ENCODE assay signal across 8 mouse cellular contexts in the genomic region with DNA sequence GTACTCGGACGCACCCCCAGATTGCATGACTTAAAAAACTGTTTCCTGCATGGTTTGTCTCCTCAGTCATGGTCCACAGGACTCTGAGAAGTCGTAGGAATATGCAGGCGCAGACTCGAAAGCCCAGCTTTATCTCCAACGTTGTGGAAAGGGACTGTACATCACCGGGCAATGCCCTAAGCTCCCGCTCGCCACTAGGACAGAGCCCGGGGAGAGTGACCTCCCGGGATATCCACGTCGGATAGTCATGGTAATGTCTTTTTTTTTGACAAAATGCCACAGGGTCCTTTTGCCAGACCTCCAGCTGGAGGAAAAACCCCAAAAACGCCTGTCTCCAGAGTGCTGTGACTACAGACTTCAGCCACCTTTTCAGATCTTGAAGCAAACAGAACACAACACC. TPM values are rescaled to one million over a fixed set of nuclear protein-coding genes. Genes with fewer than 3 reads are reported as not detected.
DNase-seq lines count a peak whose midpoint lies in the region; ATAC-seq and TF ChIP-seq lines count a peak whose summit lies in the region.

No protein-coding gene starts in this region.

- no peaks in the 10 kb centered on the region for H3K79me2 ChIP-seq in heart, adult 2 months (replicated peaks; ENCODE audit: control insufficient read depth, insufficient read depth, low read length)
- H3K79me2 ChIP-seq in macrophage (ENCODE audit: inconsistent target), result peaks cover 27% of the 10 kb centered on the region

- H3K27ac ChIP-seq in heart, adult 2 months, result peak overlapping the region; percentile 92
- peak overlapping the region; percentile 98 for H3K27ac ChIP-seq in kidney, embryonic 15.5 days
- peak overlapping the region; percentile 81 for H3K27ac ChIP-seq in macrophage

- intact Hi-C loops in heart, postnatal 25 days (cut with DNase I), result loop anchor here (5.0 kb wide), 1 partner anchor 60 kb away; no protein-coding TSS in a partner anchor
- intact Hi-C loops in heart, adult 2 months (cut with DNase I), result loop anchor here (2.0 to 5.0 kb wide), 4 partner anchors 44 to 160 kb away; a partner anchor contains a TSS
- intact Hi-C loops in left cerebral cortex, postnatal 36 days (cut with DNase I), result loop anchor here (5.0 kb wide), 1 partner anchor 60 kb away; no protein-coding TSS in a partner anchor

- TF ChIP-seq POLR2A in heart, adult 2 months (IDR thresholded peaks at IDR 0.05; ENCODE audit: insufficient read depth, low read depth, low read length), result no peak

- DNase-seq in heart, adult 18-20 months, result peak; percentile 31 to 60
- no peak for DNase-seq in heart, postnatal 25 days (ENCODE audit: low spot score)
- peak; percentile 41 for DNase-seq in adipocyte (ENCODE audit: low spot score)
- DNase-seq in heart, adult 2 months, result peak; percentile 37 to 53
- no peak for DNase-seq in left cerebral cortex, postnatal 36 days (ENCODE audit: low spot score in 2 of 2)
- DNase-seq in gastrocnemius, postnatal 4 days (ENCODE audit: low spot score in 2 of 2), result no peak

- no peaks in the 10 kb centered on the region for H3K27me3 ChIP-seq in heart, adult 2 months (ENCODE audit: control insufficient read depth, insufficient read depth, low read length)
- no peaks in the 10 kb centered on the region for H3K27me3 ChIP-seq in kidney, embryonic 15.5 days

- H3K4me3 ChIP-seq in heart, adult 2 months, result peak overlapping the region; percentile 78
- H3K4me3 ChIP-seq in kidney, embryonic 15.5 days (replicated peaks), result peak overlapping the region; percentile 83
- H3K4me3 ChIP-seq in macrophage (ENCODE audit: inconsistent target), result peak overlapping the region; percentile 78

- under 1% methylated on average over 14 of the region's 14 CpGs for WGBS in heart, adult 2 months
- WGBS in kidney, embryonic 15.5 days, result under 1% methylated on average over 14 of the region's 14 CpGs
- WGBS in macrophage (ENCODE audit: missing documents), result 0% methylated on average over 14 of the region's 14 CpGs

- H3K9ac ChIP-seq in heart, adult 2 months (ENCODE audit: low read depth, low read length), result peak overlapping the region; percentile 99
- H3K9ac ChIP-seq in kidney, embryonic 15.5 days, result peak overlapping the region; percentile 89

- peaks cover 10% of the 10 kb centered on the region for H3K36me3 ChIP-seq in heart, adult 2 months (ENCODE audit: control insufficient read depth, insufficient read depth, low read length)
- H3K36me3 ChIP-seq in kidney, embryonic 15.5 days, result peaks cover 41% of the 10 kb centered on the region
- H3K36me3 ChIP-seq in macrophage (ENCODE audit: inconsistent target), result peaks cover 14% of the 10 kb centered on the region; the same call in 1 of the 2 replicates

- no peak for ATAC-seq in kidney, embryonic 15.5 days (replicated peaks; ENCODE audit: low FRiP score)

- TF ChIP-seq EP300 in heart, adult 2 months (IDR thresholded peaks at IDR 0.05; ENCODE audit: insufficient read depth, low read depth, low read length), result no peak

- peak; percentile 27; the same call in 1 of the 2 replicates for TF ChIP-seq CTCF in heart, adult 2 months (IDR thresholded peaks at IDR 0.05)

- peaks cover 5% of the 10 kb centered on the region for H3K4me1 ChIP-seq in heart, adult 2 months (ENCODE audit: control insufficient read depth, insufficient read depth, low read length)
- H3K4me1 ChIP-seq in kidney, embryonic 15.5 days, result peaks cover 18% of the 10 kb centered on the region

- peak overlapping the region; percentile 77 for H3K4me2 ChIP-seq in kidney, embryonic 15.5 days

- H3K9me3 ChIP-seq in kidney, embryonic 15.5 days (replicated peaks), result no peaks in the 10 kb centered on the region

RNA-seq across cellular contexts. Expression of a gene that starts 0.7 kb away (rescaled TPM):
- total RNA-seq in heart, adult 18-20 months (2021), result 1 to 10 TPM; 6.4 to 7.5 TPM
- total RNA-seq in heart, postnatal 25 days (2021), result 1 to 10 TPM; 8.6 to 8.9 TPM
- 1 to 10 TPM; 6.6 to 7.5 TPM for total RNA-seq in heart, adult 2 months (2021)
- 5.1 and 5.2 TPM in 2 replicates for polyA plus RNA-seq in heart, adult 2 months (2012; rRNA removed)
- polyA plus RNA-seq in kidney, embryonic 15.5 days (2015; fragmentation: Nextera tagmentation; extraction: Ambion mirVana), result 88.9 and 92.7 TPM in 2 replicates
- 10 to 100 TPM in 21 of 26 experiments, 1 to 10 TPM in 5; 5.2 to 26.9 (median 16.8) TPM for total RNA-seq in macrophage (2018; cell fraction: chromatin; rRNA removed)
- 10 to 100 TPM in 2 of 26 experiments, 1 to 10 TPM in 24; 4.5 to 11.2 (median 8.7) TPM for total RNA-seq in macrophage (2018; cell fraction: cytosol; rRNA removed)
- total RNA-seq in macrophage (2018; cell fraction: nucleus; rRNA removed), result 10 to 100 TPM in 19 of 26 experiments, 1 to 10 TPM in 7; 7.7 to 48.2 (median 13.1) TPM
- 4.4 to 19.9 TPM (median 8.8 TPM) in 3 replicates for polyA plus RNA-seq in macrophage (2018)
- total RNA-seq in left cerebral cortex, postnatal 36 days (2021), result 10 to 100 TPM in 1 of 2 experiments, 1 to 10 TPM in 1; 9.7 to 12.3 TPM
- 10 to 100 TPM; 25.3 to 27.7 TPM for total RNA-seq in gastrocnemius, postnatal 4 days (2021)

RNA-seq across cellular contexts. Expression of a gene that starts 23.4 kb away (rescaled TPM):
- 10 to 100 TPM; 20.3 to 22.3 TPM for total RNA-seq in heart, adult 18-20 months (2021)
- total RNA-seq in heart, postnatal 25 days (2021), result 10 to 100 TPM; 22.2 to 23.7 TPM
- total RNA-seq in heart, adult 2 months (2021), result 10 to 100 TPM; 21.3 to 24.6 TPM
- polyA plus RNA-seq in heart, adult 2 months (2012; rRNA removed), result 14.8 and 14.9 TPM in 2 replicates
- polyA plus RNA-seq in kidney, embryonic 15.5 days (2015; fragmentation: Nextera tagmentation; extraction: Ambion mirVana), result 73.6 and 80.5 TPM in 2 replicates
- 10 to 100 TPM; 11.7 to 66.2 (median 41.8) TPM for total RNA-seq in macrophage (2018; cell fraction: chromatin; rRNA removed)
- 10 to 100 TPM; 22.2 to 29.5 (median 27.0) TPM for total RNA-seq in macrophage (2018; cell fraction: cytosol; rRNA removed)
- total RNA-seq in macrophage (2018; cell fraction: nucleus; rRNA removed), result 10 to 100 TPM; 13.9 to 51.0 (median 23.7) TPM
- 20.1 to 47.1 TPM (median 30.7 TPM) in 3 replicates for polyA plus RNA-seq in macrophage (2018)
- 10 to 100 TPM; 21.5 to 24.8 TPM for total RNA-seq in left cerebral cortex, postnatal 36 days (2021)
- total RNA-seq in gastrocnemius, postnatal 4 days (2021), result 10 to 100 TPM; 25.0 to 26.6 TPM

RNA-seq across cellular contexts. Expression of a gene that starts 49.6 kb away (rescaled TPM):
- 1 to 10 TPM in 1 of 2 experiments, under 1 TPM in 1; 0.84 to 1.2 TPM for total RNA-seq in heart, adult 18-20 months (2021)
- 1 to 10 TPM in 1 of 2 experiments, under 1 TPM in 1; 0.57 to 1.1 TPM for total RNA-seq in heart, postnatal 25 days (2021)
- 1 to 10 TPM in 1 of 2 experiments, under 1 TPM in 1; 0.73 to 1.1 TPM for total RNA-seq in heart, adult 2 months (2021)
- 3.8 and 4.2 TPM in 2 replicates for polyA plus RNA-seq in heart, adult 2 months (2012; rRNA removed)
- polyA plus RNA-seq in kidney, embryonic 15.5 days (2015; fragmentation: Nextera tagmentation; extraction: Ambion mirVana), result 3.3 and 3.5 TPM in 2 replicates
- 1 to 10 TPM in 4 of 26 experiments, under 1 TPM in 1, not detected in 21; 0.97 to 2.7 (median 2.1) TPM for total RNA-seq in macrophage (2018; cell fraction: chromatin; rRNA removed)
- total RNA-seq in macrophage (2018; cell fraction: cytosol; rRNA removed), result 1 to 10 TPM in 13 of 26 experiments, under 1 TPM in 11, not detected in 2; 0.19 to 2.4 (median 1.0) TPM
- total RNA-seq in macrophage (2018; cell fraction: nucleus; rRNA removed), result 1 to 10 TPM in 6 of 26 experiments, under 1 TPM in 2, not detected in 18; 0.84 to 3.7 (median 1.6) TPM
- 0.52 to 0.69 TPM (median 0.60 TPM) in 3 replicates for polyA plus RNA-seq in macrophage (2018)
- 1 to 10 TPM; 1.5 to 2.8 TPM for total RNA-seq in left cerebral cortex, postnatal 36 days (2021)
- total RNA-seq in gastrocnemius, postnatal 4 days (2021), result 1 to 10 TPM; 1.0 to 1.3 TPM

Comparison
In these comparisons a context has a peak if more than half of its experiments do, and no peak if none do; other contexts are left out.
1. DNase-seq: peak in heart, adult 18-20 months (2 of 2), adipocyte (single experiment) and heart, adult 2 months (2 of 2); none in heart, postnatal 25 days (single experiment), left cerebral cortex, postnatal 36 days (0 of 2) and gastrocnemius, postnatal 4 days (0 of 2).
2. Peak in every context shown above with its lines, with median percentiles within 50 percentile points of each other: H3K27ac ChIP-seq and H3K4me3 ChIP-seq.